Mouse (Mus musculus): ENCODE results near the gene Tmem165.
A peak's percentile ranks its signal among the peaks of the same experiment; 100 is the strongest.

Tmem165 gene

GRCm38 (mm10) chr5:76183750-76184261, at the start of gene Tmem165:
Gene Tmem165, plus strand, starts transcription at chr5:76183880.
- DNase-seq (ENCODE audit: low spot score in 2 of 2): peak; percentile 93 to 94

GRCm38 (mm10) chr5:76135644-76136043, 48.0 kb upstream of the Tmem165 start:
- no peak for DNase-seq (ENCODE audit: low spot score in 2 of 2)

- DNase-seq (ENCODE audit: low spot score in 2 of 2): no peak
These were observed 47.4 kb upstream of the Tmem165 start for GRCm38 (mm10) chr5:76136271-76136670.

- DNase-seq (ENCODE audit: low spot score in 2 of 2): no peak
These were observed 46.1 kb upstream of the Tmem165 start for GRCm38 (mm10) chr5:76137586-76137985.

GRCm38 (mm10) chr5:76138071-76138470, 45.6 kb upstream of the Tmem165 start:
- DNase-seq (ENCODE audit: low spot score in 2 of 2): no peak

- DNase-seq (ENCODE audit: low spot score in 2 of 2): no peak
These were observed 45.2 kb upstream of the Tmem165 start for GRCm38 (mm10) chr5:76138512-76138911.

GRCm38 (mm10) chr5:76139171-76139671, 44.5 kb upstream of the Tmem165 start:
- DNase-seq (ENCODE audit: low spot score in 2 of 2): no peak

GRCm38 (mm10) chr5:76139808-76140729, 43.6 kb upstream of the Tmem165 start, which contains the start of gene Srd5a3:
Gene Srd5a3, plus strand, starts transcription at chr5:76140271.
- DNase-seq (ENCODE audit: low spot score in 2 of 2): peak; percentile 98

- no peak for DNase-seq (ENCODE audit: low spot score in 2 of 2)
These were observed 43.0 kb upstream of the Tmem165 start for GRCm38 (mm10) chr5:76140730-76141066.

- no peak for DNase-seq (ENCODE audit: low spot score in 2 of 2)
These were observed 40.3 kb upstream of the Tmem165 start for GRCm38 (mm10) chr5:76143356-76143755.

GRCm38 (mm10) chr5:76146401-76146800, 37.3 kb upstream of the Tmem165 start:
- DNase-seq (ENCODE audit: low spot score in 2 of 2): no peak

GRCm38 (mm10) chr5:76149436-76149835, 34.2 kb upstream of the Tmem165 start:
- no peak for DNase-seq (ENCODE audit: low spot score in 2 of 2)

GRCm38 (mm10) chr5:76152956-76153355, 30.7 kb upstream of the Tmem165 start:
- no peak for DNase-seq (ENCODE audit: low spot score in 2 of 2)

- no peak for DNase-seq (ENCODE audit: low spot score in 2 of 2)
These were observed 30.2 kb upstream of the Tmem165 start for GRCm38 (mm10) chr5:76153430-76153829.

GRCm38 (mm10) chr5:76154434-76155165, 29.1 kb upstream of the Tmem165 start:
- DNase-seq (ENCODE audit: low spot score in 2 of 2): no peak

- DNase-seq (ENCODE audit: low spot score in 2 of 2): no peak
These were observed 24.1 kb upstream of the Tmem165 start for GRCm38 (mm10) chr5:76159555-76159954.

GRCm38 (mm10) chr5:76160086-76160485, 23.6 kb upstream of the Tmem165 start:
- no peak for DNase-seq (ENCODE audit: low spot score in 2 of 2)

GRCm38 (mm10) chr5:76161491-76161890, 22.2 kb upstream of the Tmem165 start:
- DNase-seq (ENCODE audit: low spot score in 2 of 2): peak in 1 of 2 experiments; percentile 16

GRCm38 (mm10) chr5:76162926-76163325, 20.8 kb upstream of the Tmem165 start:
- DNase-seq (ENCODE audit: low spot score in 2 of 2): no peak

GRCm38 (mm10) chr5:76163828-76164390, 19.8 kb upstream of the Tmem165 start:
- DNase-seq (ENCODE audit: low spot score in 2 of 2): no peak

GRCm38 (mm10) chr5:76164827-76165226, 18.9 kb upstream of the Tmem165 start:
- DNase-seq (ENCODE audit: low spot score in 2 of 2): no peak

- DNase-seq (ENCODE audit: low spot score in 2 of 2): no peak
These were observed 13.2 kb upstream of the Tmem165 start for GRCm38 (mm10) chr5:76170522-76170921.

Measured in spleen, postnatal 36 days (tissue).